Mouse (Mus musculus) olfactory bulb, adult 2 months (tissue): ENCODE results near the gene 1110008L16Rik.

ENCODE experiments used
- CTCF ChIP-seq: fragments of 200-500 bp; IDR thresholded peaks from 2 replicates; pipeline ENCODE4 v1.5.1; 2012; ENCODE audit warnings: low read depth, mild to moderate bottlenecking, low read length, moderate library complexity; ENCODE audit not compliant: insufficient read depth
- POLR2A ChIP-seq: fragments of 200-500 bp; IDR thresholded peaks from 2 replicates; pipeline ENCODE4 v1.6.1; 2012; ENCODE audit warnings: mild to moderate bottlenecking, low read depth, low read length, moderate library complexity; ENCODE audit not compliant: insufficient read depth

GRCm38 (mm10) chr12:55333662-55334061, 34.3 kb downstream of the 1110008L16Rik start:
- TF ChIP-seq POLR2A (no peak), CTCF (no peak)
